Mouse (Mus musculus) forebrain, embryonic 12.5 days (tissue): ENCODE results near the gene Fgr. TPM values are rescaled to one million over a fixed set of nuclear protein-coding genes. Genes with fewer than 3 reads are reported as not detected.

Experiments
- ATAC-seq: fragments of 200-750 bp; cut with Nextera tagmentation; 2 replicates; pipeline ENCODE4 v1.8.0; 2017; ENCODE audit warnings: moderate TSS enrichment; ENCODE audit not compliant: low FRiP score
- H3K27ac ChIP-seq: fragments of 300-500 bp; sonication (generic); 2 replicates; pipeline ENCODE4 v1.5.1; 2016; ENCODE audit warnings: mild to moderate bottlenecking
- H3K27me3 ChIP-seq: fragments of 300-500 bp; sonication (generic); 2 replicates; pipeline ENCODE4 v1.6.1; 2016; ENCODE audit warnings: mild to moderate bottlenecking
- H3K36me3 ChIP-seq: fragments of 300-500 bp; sonication (generic); replicated peaks from 2 replicates; pipeline ENCODE4 v1.6.1; 2016; ENCODE audit warnings: mild to moderate bottlenecking
- H3K4me1 ChIP-seq: fragments of 300-500 bp; sonication (generic); 2 replicates; pipeline ENCODE4 v1.6.1; 2016
- H3K4me2 ChIP-seq: fragments of 300-500 bp; sonication (generic); 2 replicates; pipeline ENCODE4 v1.6.1; 2016; ENCODE audit warnings: mild to moderate bottlenecking, moderate library complexity
- H3K4me3 ChIP-seq: fragments of 300-500 bp; sonication (generic); replicated peaks from 2 replicates; pipeline ENCODE4 v1.5.1; 2016; ENCODE audit warnings: mild to moderate bottlenecking
- H3K9ac ChIP-seq: fragments of 300-500 bp; sonication (generic); 2 replicates; pipeline ENCODE4 v1.6.1; 2016; ENCODE audit warnings: mild to moderate bottlenecking
- H3K9me3 ChIP-seq: fragments of 300-500 bp; sonication (generic); 2 replicates; pipeline ENCODE4 v1.6.1; 2016
- WGBS: fragments of 180-500 bp; shearing (Covaris S2); methylation state at CpG from one replicate; pipeline ENCODE4 v1.1.7; 2016; 5-methylcytosine and 5-hydroxymethylcytosine counted together
- polyA plus RNA-seq: library from polyadenylated mRNA; unstranded; fragments of >200 nt; fragmentation: Nextera tagmentation; extraction: Ambion mirVana; gene quantifications from 2 replicates; pipeline ENCODE4 v1.2.1, GENCODE M21; 2016

The Fgr gene
- polyA plus RNA-seq, 1 experiment from 2014 or later, result 0.20 TPM

GRCm38 (mm10) chr4:133037798-133038197 lies 63.9 kb downstream of the Fgr start:
- Histone ChIP-seq H3K9ac (no peak overlapping the region), H3K4me1 (peaks cover 53% of the 10 kb centered on the region), H3K36me3 (no peaks in the 10 kb centered on the region), H3K4me3 (peak overlapping the region; percentile 58; the same call in 1 of the 2 replicates), H3K9me3 (no peaks in the 10 kb centered on the region), H3K4me2 (peak overlapping the region; percentile 100; the same call in 1 of the 2 replicates), H3K27me3 (peaks cover 69% of the 10 kb centered on the region), H3K27ac (no peak overlapping the region)
- 32% methylated on average over 6 of the region's 6 CpGs for WGBS
- no peak for ATAC-seq

- H3K27ac ChIP-seq, result peak overlapping the region; percentile 63; the same call in 1 of the 2 replicates
- peak overlapping the region; percentile 100 for H3K4me2 ChIP-seq
- peaks cover 69% of the 10 kb centered on the region for H3K27me3 ChIP-seq
- no peaks in the 10 kb centered on the region for H3K36me3 ChIP-seq
- H3K4me1 ChIP-seq, result peaks cover 61% of the 10 kb centered on the region
- 0% methylated on average over 49 of the region's 76 CpGs for WGBS
- no peaks in the 10 kb centered on the region for H3K9me3 ChIP-seq
- peak overlapping the region; percentile 68 for H3K9ac ChIP-seq
- H3K4me3 ChIP-seq, result peak overlapping the region; percentile 58
- ATAC-seq, result peak; percentile 53
Observed at GRCm38 (mm10) chr4:133038521-133039115, 64.7 kb downstream of the Fgr start.

DNA sequence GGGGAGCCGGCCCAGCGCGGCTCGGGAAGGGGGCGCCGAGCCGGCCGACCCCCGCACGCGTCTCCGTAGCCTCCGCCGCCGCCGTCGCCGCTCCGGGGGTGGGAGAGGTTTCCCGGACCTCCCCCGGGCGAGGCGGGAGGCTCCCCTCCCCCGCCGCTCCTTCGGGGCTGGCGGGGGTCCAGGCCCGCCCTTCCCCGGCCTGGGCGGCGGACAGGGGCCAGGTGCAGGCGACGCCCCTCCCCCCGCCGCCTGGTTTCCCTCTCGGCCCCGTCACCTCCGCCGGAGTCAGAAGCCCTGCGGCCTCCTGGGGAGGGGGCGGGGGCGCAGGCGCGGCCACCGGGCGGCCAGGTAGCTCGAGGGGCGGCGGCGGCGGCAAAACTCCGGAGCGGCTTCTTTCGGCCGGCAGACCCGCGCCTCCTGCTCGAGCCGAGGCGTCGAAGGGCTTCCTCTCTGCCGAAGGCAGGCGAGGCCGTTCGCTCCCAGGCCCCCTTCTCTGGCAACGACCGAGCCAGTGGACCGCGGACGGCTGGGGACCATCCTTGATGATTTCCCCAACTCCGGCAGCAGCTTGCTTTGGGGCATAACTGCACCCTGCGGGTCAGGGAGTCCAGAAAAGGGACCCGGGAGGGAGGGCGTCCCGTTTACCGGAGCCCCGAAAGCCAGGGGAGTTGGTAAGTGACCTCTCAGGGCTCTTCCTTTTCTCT lies 65.4 kb downstream of the Fgr start:
- Histone ChIP-seq H3K4me3 (peak overlapping the region; percentile 58), H3K27me3 (peaks cover 70% of the 10 kb centered on the region), H3K9me3 (no peaks in the 10 kb centered on the region), H3K9ac (peak overlapping the region; percentile 68), H3K36me3 (no peaks in the 10 kb centered on the region), H3K27ac (peak overlapping the region; percentile 63; the same call in 1 of the 2 replicates), H3K4me2 (peak overlapping the region; percentile 100), H3K4me1 (peaks cover 68% of the 10 kb centered on the region)
- no peak for ATAC-seq
- under 1% methylated on average over 69 of the region's 77 CpGs for WGBS

- H3K27ac ChIP-seq, result no peak overlapping the region
- peaks cover 73% of the 10 kb centered on the region for H3K4me1 ChIP-seq
- ATAC-seq, result no peak
- H3K4me3 ChIP-seq, result no peak overlapping the region
- H3K4me2 ChIP-seq, result peak overlapping the region; percentile 100
- H3K9me3 ChIP-seq, result no peaks in the 10 kb centered on the region
- peaks cover 76% of the 10 kb centered on the region for H3K27me3 ChIP-seq
- no peak overlapping the region for H3K9ac ChIP-seq
- 3% methylated on average over 18 of the region's 18 CpGs for WGBS
- no peaks in the 10 kb centered on the region for H3K36me3 ChIP-seq
Observed at GRCm38 (mm10) chr4:133039832-133040231, 65.9 kb downstream of the Fgr start.

GRCm38 (mm10) chr4:133040241-133040904 lies 66.5 kb downstream of the Fgr start:
- Histone ChIP-seq H3K9ac (no peak overlapping the region), H3K4me1 (peaks cover 79% of the 10 kb centered on the region), H3K4me3 (no peak overlapping the region), H3K27me3 (peaks cover 75% of the 10 kb centered on the region), H3K36me3 (no peaks in the 10 kb centered on the region), H3K27ac (no peak overlapping the region), H3K4me2 (peak overlapping the region; percentile 100; the same call in 1 of the 2 replicates), H3K9me3 (no peaks in the 10 kb centered on the region)
- 27% methylated on average over 14 of the region's 14 CpGs for WGBS
- ATAC-seq, result no peak

- Histone ChIP-seq H3K27ac (peak overlapping the region; percentile 85), H3K4me2 (peak overlapping the region; percentile 47; the same call in 1 of the 2 replicates), H3K4me1 (peaks cover 94% of the 10 kb centered on the region), H3K36me3 (no peaks in the 10 kb centered on the region), H3K9me3 (no peaks in the 10 kb centered on the region), H3K4me3 (no peak overlapping the region), H3K27me3 (peaks cover 57% of the 10 kb centered on the region), H3K9ac (no peak overlapping the region)
- no peak for ATAC-seq
- 21% methylated on average over 4 of the region's 4 CpGs for WGBS
Observed at GRCm38 (mm10) chr4:133042244-133042643, 68.3 kb downstream of the Fgr start.

DNA sequence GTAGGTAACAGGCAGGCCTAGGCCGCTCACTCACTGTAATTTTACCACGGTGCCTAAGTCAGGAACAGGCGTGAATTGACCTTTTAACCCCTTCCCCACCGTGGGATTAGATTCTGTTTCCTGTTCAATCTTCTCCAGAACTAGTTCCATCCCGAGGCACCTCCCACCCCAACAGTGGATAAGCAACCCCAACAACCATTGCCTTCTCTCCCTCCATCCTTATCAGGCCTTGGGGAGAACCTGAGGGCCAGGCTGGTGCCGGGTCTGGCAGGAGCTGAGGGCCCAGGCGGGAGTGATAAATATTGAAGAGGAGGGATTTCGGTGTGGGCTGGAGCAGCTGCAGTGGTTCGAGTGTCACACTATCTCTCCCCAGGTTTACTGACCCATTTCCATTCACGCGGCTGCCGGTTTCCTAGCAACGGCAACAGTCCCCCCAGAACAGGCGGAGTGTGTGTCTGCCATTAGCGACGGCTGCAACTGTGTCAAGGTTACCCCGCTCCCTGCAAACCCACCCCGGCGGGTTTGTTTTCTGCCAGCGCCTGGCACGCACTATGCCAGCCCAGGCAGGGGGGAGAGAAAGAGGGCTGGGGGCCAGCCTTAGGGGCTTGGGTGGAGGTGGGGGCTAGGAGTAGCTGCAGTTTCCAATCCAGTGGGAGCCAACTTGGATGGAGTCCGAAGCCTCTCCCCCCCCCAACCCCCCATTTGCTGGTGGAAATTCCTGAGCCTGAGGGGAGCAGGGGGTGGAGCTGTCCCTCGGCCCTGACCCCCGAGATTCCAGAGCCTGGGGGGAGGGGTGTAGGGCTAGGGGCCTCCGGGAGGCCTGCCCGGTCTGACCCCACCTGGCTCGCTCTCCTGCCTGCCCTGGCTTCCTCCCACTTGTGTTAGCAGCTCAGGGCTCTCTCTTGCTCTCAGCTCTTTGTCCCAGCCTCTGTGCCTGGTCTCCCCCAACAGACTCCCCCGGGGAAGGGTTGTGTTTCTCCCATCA lies 69.0 kb downstream of the Fgr start:
- ATAC-seq, result peak; percentile 64
- H3K4me3 ChIP-seq, result peak overlapping the region; percentile 13
- H3K4me1 ChIP-seq, result peaks cover 94% of the 10 kb centered on the region
- H3K9ac ChIP-seq, result peak overlapping the region; percentile 38; the same call in 1 of the 2 replicates
- no peaks in the 10 kb centered on the region for H3K36me3 ChIP-seq
- peaks cover 50% of the 10 kb centered on the region for H3K27me3 ChIP-seq
- peak overlapping the region; percentile 85 for H3K27ac ChIP-seq
- WGBS, result 9% methylated on average over 28 of the region's 28 CpGs
- H3K4me2 ChIP-seq, result peak overlapping the region; percentile 47
- no peaks in the 10 kb centered on the region for H3K9me3 ChIP-seq

DNA sequence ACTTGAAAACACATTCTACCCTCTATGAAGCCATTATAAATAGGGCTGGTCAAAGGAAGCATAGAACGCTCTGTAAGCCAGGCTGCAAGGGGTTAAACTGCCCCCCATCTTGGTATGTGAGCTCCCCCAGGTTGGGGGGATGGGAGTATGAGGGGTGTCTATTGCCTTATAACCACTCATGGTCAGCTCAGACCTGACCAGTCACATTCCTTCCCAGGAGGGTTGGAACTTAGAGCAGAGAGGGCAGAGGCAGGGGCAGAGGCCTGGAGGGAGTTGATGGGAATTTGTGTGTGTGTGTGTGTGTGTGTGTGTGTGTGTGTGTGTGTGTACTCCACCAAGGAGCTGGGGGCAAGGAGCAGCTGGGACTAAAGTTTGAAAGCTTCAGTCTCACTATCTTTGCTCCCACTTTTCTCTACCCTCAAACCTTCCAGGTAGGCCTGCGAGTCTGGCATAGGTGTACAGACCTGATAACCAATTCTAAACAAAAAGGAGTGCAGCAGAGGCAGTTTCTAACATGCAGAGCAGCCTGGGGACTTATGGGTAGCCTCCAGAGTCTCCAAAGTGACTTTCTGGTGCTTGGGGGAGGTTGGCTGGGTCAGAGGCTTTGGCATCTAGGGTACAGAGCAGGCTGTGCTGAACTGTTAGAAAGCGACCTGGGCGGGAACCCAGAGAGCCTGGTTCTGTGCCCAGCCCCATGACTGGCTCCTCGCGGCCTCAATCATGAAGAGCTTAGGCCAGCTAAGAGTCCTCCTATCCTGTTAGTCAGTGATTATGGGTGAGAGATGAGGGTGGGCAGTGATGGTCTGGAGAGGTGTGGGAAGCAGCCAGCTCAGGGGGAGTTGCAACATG lies 70.1 kb downstream of the Fgr start:
- Histone ChIP-seq H3K4me2 (no peak overlapping the region; the same call in 1 of the 2 replicates), H3K9me3 (no peaks in the 10 kb centered on the region), H3K9ac (peak overlapping the region; percentile 33; the same call in 1 of the 2 replicates), H3K27ac (0 out of 2 replicates have a peak overlapping the region, but pooled peaks have one; percentile 85), H3K27me3 (peaks cover 39% of the 10 kb centered on the region), H3K4me1 (peaks cover 94% of the 10 kb centered on the region), H3K4me3 (no peak overlapping the region), H3K36me3 (no peaks in the 10 kb centered on the region)
- ATAC-seq, result no peak
- WGBS, result 39% methylated on average over 6 of the region's 6 CpGs

- H3K4me1 ChIP-seq, result peaks cover 94% of the 10 kb centered on the region
- no peak overlapping the region for H3K27ac ChIP-seq
- no peak overlapping the region for H3K4me3 ChIP-seq
- H3K9me3 ChIP-seq, result no peaks in the 10 kb centered on the region
- ATAC-seq, result no peak
- H3K4me2 ChIP-seq, result no peak overlapping the region
- 20% methylated on average over 6 of the region's 6 CpGs for WGBS
- H3K9ac ChIP-seq, result peak overlapping the region; percentile 33; the same call in 1 of the 2 replicates
- no peaks in the 10 kb centered on the region for H3K36me3 ChIP-seq
- peaks cover 32% of the 10 kb centered on the region for H3K27me3 ChIP-seq
Observed at GRCm38 (mm10) chr4:133044647-133045094, 70.8 kb downstream of the Fgr start.

GRCm38 (mm10) chr4:133045771-133046474 lies 72.0 kb downstream of the Fgr start:
- no peaks in the 10 kb centered on the region for H3K36me3 ChIP-seq
- H3K9ac ChIP-seq, result no peak overlapping the region; the same call in 1 of the 2 replicates
- no peak overlapping the region for H3K4me3 ChIP-seq
- H3K27ac ChIP-seq, result peak overlapping the region; percentile 88
- ATAC-seq, result no peak
- H3K27me3 ChIP-seq, result peaks cover 20% of the 10 kb centered on the region
- 31% methylated on average over 11 of the region's 11 CpGs for WGBS
- no peak overlapping the region for H3K4me2 ChIP-seq
- H3K4me1 ChIP-seq, result peaks cover 98% of the 10 kb centered on the region
- H3K9me3 ChIP-seq, result no peaks in the 10 kb centered on the region
